Mouse (Mus musculus) small intestine, adult 2 months (tissue): ENCODE results near the gene Hist3h2a.
A peak's percentile ranks its signal among the peaks of the same experiment; 100 is the strongest.

ENCODE experiments used
- CTCF ChIP-seq: fragments of 200-500 bp; IDR thresholded peaks from 2 replicates; pipeline ENCODE4 v1.5.1; 2012; ENCODE audit warnings: low read depth, mild to moderate bottlenecking, control low read depth, inconsistent platforms, low read length, moderate library complexity, mixed read lengths; ENCODE audit not compliant: insufficient replicate concordance, insufficient read length; ENCODE audit errors: extremely low read depth
- POLR2A ChIP-seq: fragments of 200-500 bp; IDR thresholded peaks from 2 replicates; pipeline ENCODE4 v1.6.1; 2012; ENCODE audit warnings: low read depth, mild to moderate bottlenecking, control low read depth, inconsistent platforms, low read length, moderate library complexity

DNA sequence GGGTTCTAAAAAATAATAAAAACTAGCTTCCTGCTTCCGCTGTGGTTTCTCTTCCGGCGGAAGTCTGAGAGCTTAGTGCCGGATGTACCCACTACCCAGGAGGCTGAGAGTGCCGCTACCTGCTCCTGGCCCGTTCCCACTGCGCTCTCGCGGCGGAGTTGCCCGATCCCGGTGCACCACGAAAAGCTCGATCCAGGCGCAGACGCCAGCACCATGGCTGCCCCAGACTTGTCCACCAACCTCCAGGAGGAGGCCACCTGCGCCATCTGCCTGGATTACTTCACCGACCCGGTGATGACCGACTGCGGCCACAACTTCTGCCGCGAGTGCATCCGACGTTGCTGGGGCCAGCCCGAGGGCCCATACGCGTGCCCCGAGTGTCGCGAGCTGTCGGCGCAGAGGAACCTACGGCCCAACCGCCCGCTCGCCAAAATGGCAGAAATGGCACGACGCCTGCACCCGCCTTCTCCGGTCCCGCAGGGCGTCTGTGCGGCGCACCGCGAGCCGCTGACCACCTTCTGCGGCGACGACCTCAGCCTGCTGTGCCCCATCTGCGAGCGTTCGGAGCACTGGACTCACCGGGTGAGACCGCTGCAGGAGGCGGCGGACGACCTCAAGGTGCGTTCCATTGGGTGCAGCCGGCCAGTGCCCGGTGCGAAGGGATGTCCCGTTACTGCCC is 23.7 kb downstream of the Hist3h2a start, which contains the start of gene Trim11:
- TF ChIP-seq CTCF: peak; percentile 16; the same call in 1 of the 2 replicates
- TF ChIP-seq POLR2A: peak; percentile 68; the same call in 1 of the 2 replicates
